Comparison of ENCODE assay signal across 15 mouse cellular contexts in genomic region chr19:28751091-28751490, GRCm38 (mm10).
DNase-seq lines count a peak whose midpoint lies in the region; ATAC-seq and TF ChIP-seq lines count a peak whose summit lies in the region.
"Had no signal": no experiment of that assay in that cellular context is flagged by ENCODE, and none has a peak within 500 bp of the region (broad histone marks: within the 10 kb centered on the region; RNA-seq: fewer than 3 reads in every experiment).

No protein-coding gene starts in this region.

- no peaks in the 10 kb centered on the region for H3K9me3 ChIP-seq in lung, embryonic 16.5 days (ENCODE audit: control insufficient read depth, low read length)
- no peaks in the 10 kb centered on the region for H3K9me3 ChIP-seq in kidney, embryonic 16.5 days (ENCODE audit: low read length)
- H3K9me3 ChIP-seq: G1E; liver, embryonic 13.5 days had no signal

- no peaks in the 10 kb centered on the region for H3K36me3 ChIP-seq in lung, embryonic 16.5 days (ENCODE audit: control insufficient read depth, insufficient read depth, low read length)
- no peaks in the 10 kb centered on the region for H3K36me3 ChIP-seq in kidney, embryonic 16.5 days (ENCODE audit: insufficient read depth, low read length)
- H3K36me3 ChIP-seq: G1E; liver, embryonic 13.5 days had no signal

- no peak for DNase-seq in gastrocnemius, adult 2 months
- no peak for DNase-seq in gastrocnemius, postnatal 14 days
- no peak for DNase-seq in lung, postnatal 25 days (ENCODE audit: low spot score)
- peak; percentile 13 for DNase-seq in skeletal muscle tissue, adult 2 months (ENCODE audit: low read depth, low spot score)
- DNase-seq in B cell, adult 2 months: no peak
- no peak for DNase-seq in frontal cortex, postnatal 25 days (ENCODE audit: low spot score in 2 of 2)
- DNase-seq: adrenal gland, postnatal 14 days; cerebellum, adult 9-10 months; embryo, embryonic 11 days; liver, embryonic 13.5 days; thymus, postnatal 36 days had no signal

- H3K27ac ChIP-seq in gastrocnemius, adult 2 months: no peak overlapping the region
- H3K27ac ChIP-seq in lung, embryonic 16.5 days (ENCODE audit: low read length): peak overlapping the region; percentile 61
- H3K27ac ChIP-seq in kidney, embryonic 16.5 days (ENCODE audit: low read length): peak overlapping the region; percentile 52
- H3K27ac ChIP-seq: liver, embryonic 13.5 days had no signal

- peak overlapping the region; percentile 40 for H3K4me3 ChIP-seq in gastrocnemius, adult 2 months
- H3K4me3 ChIP-seq in lung, embryonic 16.5 days (ENCODE audit: low read length): no peak overlapping the region
- no peak overlapping the region for H3K4me3 ChIP-seq in kidney, embryonic 16.5 days (ENCODE audit: low read length)
- H3K4me3 ChIP-seq: liver, embryonic 13.5 days had no signal

- no peaks in the 10 kb centered on the region for H3K27me3 ChIP-seq in lung, embryonic 16.5 days (ENCODE audit: control insufficient read depth, insufficient read depth, low read depth, low read length)
- H3K27me3 ChIP-seq in kidney, embryonic 16.5 days (ENCODE audit: insufficient read depth, low read length): no peaks in the 10 kb centered on the region
- H3K27me3 ChIP-seq: liver, embryonic 13.5 days had no signal

- ATAC-seq in lung, embryonic 16.5 days (ENCODE audit: low read depth): peak; percentile 74
- no peak for ATAC-seq in kidney, embryonic 16.5 days (ENCODE audit: low FRiP score, low TSS enrichment)
- ATAC-seq: inflammation-experienced regulatory T-cells, adult 6 months had no signal

- H3K4me2 ChIP-seq in lung, embryonic 16.5 days (ENCODE audit: low read depth, low read length): no peak overlapping the region
- no peak overlapping the region for H3K4me2 ChIP-seq in kidney, embryonic 16.5 days (replicated peaks; ENCODE audit: low read depth, low read length)
- H3K4me2 ChIP-seq: liver, embryonic 13.5 days had no signal

- H3K9ac ChIP-seq in lung, embryonic 16.5 days (ENCODE audit: low read length): no peak overlapping the region
- no peak overlapping the region for H3K9ac ChIP-seq in kidney, embryonic 16.5 days (replicated peaks; ENCODE audit: low read length)
- H3K9ac ChIP-seq: liver, embryonic 13.5 days had no signal

- no peak for TF ChIP-seq CTCF in gastrocnemius, adult 2 months (IDR thresholded peaks at IDR 0.05)

- peaks cover 5% of the 10 kb centered on the region for H3K4me1 ChIP-seq in lung, embryonic 16.5 days (replicated peaks; ENCODE audit: control insufficient read depth, insufficient read depth, low read length)
- peaks cover 12% of the 10 kb centered on the region; the same call in 1 of the 2 replicates for H3K4me1 ChIP-seq in kidney, embryonic 16.5 days (ENCODE audit: insufficient read depth, low read length)
- H3K4me1 ChIP-seq: liver, embryonic 13.5 days had no signal

- WGBS in lung, embryonic 16.5 days: 46% methylated on average over 8 of the region's 8 CpGs
- WGBS in kidney, embryonic 16.5 days: 70% methylated on average over 8 of the region's 8 CpGs

- intact Hi-C loops in gastrocnemius, adult 2 months (cut with DNase I): loop anchor here (10.0 kb wide), 1 partner anchor 586 kb away; no protein-coding TSS in a partner anchor
- intact Hi-C loops in gastrocnemius, postnatal 14 days (cut with DNase I; ENCODE audit: low total_unique reads): no loop called here
